Mouse (Mus musculus) heart, postnatal 25 days (tissue): Measurements from ENCODE around the gene Pdxk. TPM values are rescaled to one million over a fixed set of nuclear protein-coding genes. Genes with fewer than 3 reads are reported as not detected.
A peak's percentile ranks its signal among the peaks of the same experiment; 100 is the strongest.

Source experiments
- DNase-seq: peaks from one replicate; pipeline ENCODE4 v3.0.0; 2022; ENCODE audit warnings: low spot score
- intact Hi-C: fragments of 180-260 bp; cut with DNase I; formaldehyde crosslinking; loops from one replicate; pipeline ENCODE4 v1.15.1; 2025
- total RNA-seq, 2 experiments: library from RNA; stranded (reverse); gene quantifications; 2 replicates each; pipeline ENCODE4 v1.2.3; 2021

Pdxk gene
- total RNA-seq, 2 experiments from 2014 or later: 9.3 to 12.0 TPM

- no peak for DNase-seq
- intact Hi-C loops: loop anchor here (5.0 kb wide), 1 partner anchor 109 kb away; the partner anchor contains the start of gene Ilvbl
Measured at GRCm38 (mm10) chr10:78462945-78463768, 1.6 kb downstream of the Pdxk start.

GRCm38 (mm10) chr10:78461767-78462166, 3.0 kb downstream of the Pdxk start:
- intact Hi-C loops: loop anchor here (5.0 kb wide), 1 partner anchor 111 kb away; the partner anchor contains the start of gene Ilvbl
- no peak for DNase-seq

- intact Hi-C loops: loop anchor here (5.0 kb wide), 1 partner anchor 112 kb away; the partner anchor contains the start of gene Ilvbl
- DNase-seq: no peak
Measured at GRCm38 (mm10) chr10:78460463-78460862, 4.3 kb downstream of the Pdxk start.

- DNase-seq: peak; percentile 50
- intact Hi-C loops: no loop called here
Measured at GRCm38 (mm10) chr10:78458348-78459111, 6.2 kb downstream of the Pdxk start.

GRCm38 (mm10) chr10:78457495-78458347, 7.1 kb downstream of the Pdxk start:
- intact Hi-C loops: no loop called here
- DNase-seq: peak; percentile 61

GRCm38 (mm10) chr10:78456696-78457095, 8.1 kb downstream of the Pdxk start:
- DNase-seq: no peak
- intact Hi-C loops: no loop called here

- intact Hi-C loops: no loop called here
- DNase-seq: no peak
Measured at GRCm38 (mm10) chr10:78452641-78453040, 12.1 kb downstream of the Pdxk start.

- no peak for DNase-seq
- intact Hi-C loops: no loop called here
Measured at GRCm38 (mm10) chr10:78450761-78451160, 14.0 kb downstream of the Pdxk start.

- intact Hi-C loops: no loop called here
- no peak for DNase-seq
Measured at GRCm38 (mm10) chr10:78447396-78447795, 17.4 kb downstream of the Pdxk start.

- DNase-seq: no peak
- intact Hi-C loops: no loop called here
Measured at GRCm38 (mm10) chr10:78446195-78446594, 18.6 kb downstream of the Pdxk start.

- intact Hi-C loops: no loop called here
Measured at GRCm38 (mm10) chr10:78442292-78442691, 22.5 kb downstream of the Pdxk start.

GRCm38 (mm10) chr10:78441606-78442005, 23.2 kb downstream of the Pdxk start:
- no peak for DNase-seq
- intact Hi-C loops: no loop called here

More at GRCm38 (mm10) chr10:78442292-78442691, 22.5 kb downstream of the Pdxk start:
- no peak for DNase-seq

- intact Hi-C loops: no loop called here
Measured at GRCm38 (mm10) chr10:78440812-78441211, 24.0 kb downstream of the Pdxk start.

GRCm38 (mm10) chr10:78439990-78440389, 24.8 kb downstream of the Pdxk start:
- intact Hi-C loops: loop anchor here (2.0 to 5.0 kb wide), 2 partner anchors 47 to 165 kb away; no protein-coding TSS in a partner anchor
- no peak for DNase-seq

More at GRCm38 (mm10) chr10:78440812-78441211, 24.0 kb downstream of the Pdxk start:
- no peak for DNase-seq

- DNase-seq: no peak
- intact Hi-C loops: loop anchor here (2.0 to 5.0 kb wide), 2 partner anchors 48 to 165 kb away; no protein-coding TSS in a partner anchor
Measured at GRCm38 (mm10) chr10:78439550-78439949, 25.2 kb downstream of the Pdxk start.

GRCm38 (mm10) chr10:78438094-78438493, 26.7 kb downstream of the Pdxk start:
- DNase-seq: no peak
- intact Hi-C loops: loop anchor here (2.0 to 5.0 kb wide), 2 partner anchors 49 to 167 kb away; no protein-coding TSS in a partner anchor

- DNase-seq: no peak
- intact Hi-C loops: no loop called here
Measured at GRCm38 (mm10) chr10:78432853-78433252, 31.9 kb downstream of the Pdxk start.

- no peak for DNase-seq
- intact Hi-C loops: no loop called here
Measured at GRCm38 (mm10) chr10:78429776-78430175, 35.0 kb downstream of the Pdxk start.

GRCm38 (mm10) chr10:78429180-78429579, 35.6 kb downstream of the Pdxk start:
- intact Hi-C loops: no loop called here
- DNase-seq: no peak

GRCm38 (mm10) chr10:78428070-78428469, 36.7 kb downstream of the Pdxk start:
- intact Hi-C loops: no loop called here

More at GRCm38 (mm10) chr10:78428070-78428469, 36.7 kb downstream of the Pdxk start:
- DNase-seq: no peak
